Comparison of ENCODE assay signal across 24 mouse cellular contexts in genomic region chr10:121603556-121603955, GRCm38 (mm10). TPM values are rescaled to one million over a fixed set of nuclear protein-coding genes. Genes with fewer than 3 reads are reported as not detected.
"Had no signal": no experiment of that assay in that cellular context is flagged by ENCODE, and none has a peak within 500 bp of the region (broad histone marks: within the 10 kb centered on the region; RNA-seq: fewer than 3 reads in every experiment).

No protein-coding gene starts in this region.

- H3K27ac ChIP-seq: heart, adult 2 months; heart, embryonic 13.5 days; heart, embryonic 15.5 days; hindbrain, embryonic 13.5 days; hindbrain, embryonic 15.5 days; hindbrain, postnatal 0 days; kidney, embryonic 15.5 days; kidney, postnatal 0 days; limb, embryonic 10.5 days; limb, embryonic 12.5 days; liver, embryonic 14.5 days had no signal

- DNase-seq: gastrocnemius, postnatal 14 days; gastrocnemius, postnatal 36 days; heart, adult 11 months; heart, adult 2 months; heart, postnatal 14 days; heart, postnatal 36 days; kidney, adult 11 months; kidney, postnatal 14 days; kidney, postnatal 36 days; liver had no signal

- H3K4me2 ChIP-seq: heart, embryonic 11.5 days; heart, embryonic 13.5 days; heart, embryonic 15.5 days; hindbrain, embryonic 13.5 days; hindbrain, embryonic 15.5 days; kidney, embryonic 15.5 days; limb, embryonic 12.5 days; liver, embryonic 11.5 days had no signal

- H3K9me3 ChIP-seq: heart, embryonic 13.5 days; heart, embryonic 15.5 days; hindbrain, embryonic 13.5 days; hindbrain, embryonic 15.5 days; kidney, embryonic 15.5 days; limb, embryonic 10.5 days; limb, embryonic 12.5 days had no signal

- H3K4me1 ChIP-seq: heart, embryonic 13.5 days; heart, embryonic 15.5 days; hindbrain, embryonic 13.5 days; hindbrain, embryonic 15.5 days; kidney, embryonic 15.5 days; limb, embryonic 10.5 days had no signal

- H3K27me3 ChIP-seq: heart, embryonic 13.5 days; heart, embryonic 15.5 days; hindbrain, embryonic 13.5 days; hindbrain, embryonic 15.5 days; kidney, embryonic 15.5 days; limb, embryonic 12.5 days had no signal

- H3K9ac ChIP-seq: heart, embryonic 13.5 days; heart, embryonic 15.5 days; hindbrain, embryonic 13.5 days; hindbrain, embryonic 15.5 days; kidney, embryonic 15.5 days; limb, embryonic 12.5 days; liver, embryonic 14.5 days had no signal

- ATAC-seq: hindbrain, postnatal 0 days had no signal

- H3K4me3 ChIP-seq: heart, adult 2 months; heart, embryonic 13.5 days; heart, embryonic 15.5 days; hindbrain, embryonic 13.5 days; hindbrain, embryonic 15.5 days; kidney, embryonic 15.5 days; limb, embryonic 10.5 days; limb, embryonic 12.5 days had no signal

RNA-seq across cellular contexts. Expression of gene D930020B18Rik, which starts 37.8 kb away (rescaled TPM):
- polyA plus RNA-seq: gonadal fat pad, adult 2 months; heart, adult 2 months; heart, embryonic 11.5 days; heart, embryonic 13.5 days; heart, postnatal 0 days; liver, embryonic 11.5 days had no signal
